Mouse (Mus musculus): ENCODE results near the gene Islr2.
A peak's percentile ranks its signal among the peaks of the same experiment; 100 is the strongest.

Gene Islr2

DNA sequence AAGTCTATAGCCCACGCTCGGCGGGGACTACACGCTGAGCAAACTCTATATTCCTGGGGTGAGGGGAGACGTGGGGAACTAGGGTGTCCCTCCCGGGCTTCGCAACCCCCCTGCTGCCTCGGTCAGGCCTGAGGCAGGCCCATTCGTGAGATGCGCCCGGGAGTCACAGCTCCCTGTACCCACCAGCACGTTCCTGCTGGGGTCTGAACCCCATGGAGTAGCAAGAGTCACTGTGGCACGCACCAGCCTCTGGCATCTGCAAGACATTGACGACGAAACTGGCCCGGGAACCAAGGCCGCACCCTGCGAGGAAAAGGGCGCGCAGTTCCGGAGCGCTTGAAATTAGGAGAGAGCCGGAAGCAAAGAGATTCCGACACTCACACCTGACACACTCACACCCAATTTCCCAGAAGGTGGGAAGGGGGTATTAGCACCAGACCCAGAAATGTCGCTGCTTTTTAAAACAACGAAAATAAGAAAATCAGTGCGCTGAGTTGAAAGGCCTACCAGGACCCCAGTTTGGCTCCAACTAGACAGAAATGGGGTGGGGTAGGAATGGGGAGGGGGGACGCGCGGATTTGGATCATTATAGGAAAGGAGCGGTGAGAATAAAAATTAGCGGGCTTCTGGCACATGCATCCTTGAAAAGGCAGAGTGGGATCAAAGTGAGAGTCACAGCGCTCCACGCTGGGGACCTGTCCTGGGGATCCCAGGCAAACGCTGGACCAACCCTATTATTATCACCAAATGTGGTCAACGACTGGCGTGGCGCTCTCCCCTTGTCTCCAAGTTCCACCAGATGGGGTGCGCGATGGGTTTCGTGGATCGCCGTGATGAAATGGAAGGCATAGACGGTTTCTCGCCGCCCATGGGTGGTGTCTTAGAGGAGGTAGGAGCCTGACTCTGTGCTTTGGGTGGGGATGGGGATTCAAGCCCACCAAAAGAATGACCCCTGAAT lies 7.2 kb downstream of the Islr2 start:
- peak in 1 of 2 experiments; percentile 42 for DNase-seq (ENCODE audit: low spot score in 2 of 2)

- no peak for DNase-seq (ENCODE audit: low spot score in 2 of 2)
Observed at GRCm38 (mm10) chr9:58196141-58196540, 8.0 kb downstream of the Islr2 start.

GRCm38 (mm10) chr9:58195671-58196070 lies 8.4 kb downstream of the Islr2 start:
- DNase-seq (ENCODE audit: low spot score in 2 of 2), result peak in 1 of 2 experiments; percentile 35

DNA sequence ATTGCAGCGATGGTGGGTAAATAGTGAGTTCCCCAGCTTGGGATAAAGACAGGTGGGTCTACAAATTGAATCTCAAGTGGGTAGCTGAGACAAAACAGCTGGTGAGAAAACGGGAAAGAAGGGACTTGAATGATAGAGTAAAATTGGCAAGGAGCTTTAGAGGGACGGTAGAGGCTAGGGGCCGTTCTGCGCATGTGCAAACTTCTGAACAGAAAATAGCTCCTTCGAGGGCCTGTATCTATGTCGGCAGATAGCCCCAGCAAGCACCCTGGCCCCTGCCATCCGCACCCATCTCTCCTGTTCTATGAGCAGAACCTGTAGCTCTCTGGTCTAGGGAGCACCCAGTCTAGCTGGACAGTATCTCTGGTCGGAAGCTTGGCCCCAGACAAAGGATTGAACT lies 9.9 kb downstream of the Islr2 start:
- DNase-seq (ENCODE audit: low spot score in 2 of 2), result no peak

GRCm38 (mm10) chr9:58184456-58184855 lies 19.7 kb downstream of the Islr2 start:
- DNase-seq (ENCODE audit: low spot score in 2 of 2), result no peak

GRCm38 (mm10) chr9:58179390-58179789 lies 24.7 kb downstream of the Islr2 start:
- no peak for DNase-seq (ENCODE audit: low spot score in 2 of 2)

DNA sequence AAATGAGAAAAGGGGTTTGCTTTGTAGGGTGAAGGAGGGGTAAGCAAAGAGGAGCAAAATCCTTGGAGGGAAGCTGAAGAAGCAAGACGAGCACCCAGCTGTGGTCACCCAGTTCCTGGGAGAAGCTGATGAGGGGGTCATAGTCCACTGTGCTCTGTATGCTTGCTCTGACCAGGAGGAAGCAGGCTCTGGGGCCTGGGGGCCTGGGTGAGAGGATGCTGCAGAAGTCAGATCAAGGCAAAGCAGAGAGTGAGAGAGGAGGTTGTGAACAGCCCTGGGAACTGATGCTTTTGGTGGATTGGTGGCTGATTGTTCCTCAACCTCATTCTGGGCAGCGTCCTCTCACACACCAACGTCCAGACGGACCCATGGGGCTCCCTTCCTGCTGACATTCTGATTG lies 27.0 kb downstream of the Islr2 start:
- DNase-seq (ENCODE audit: low spot score in 2 of 2), result no peak

GRCm38 (mm10) chr9:58175745-58176487 lies 28.2 kb downstream of the Islr2 start:
- peak; percentile 60 to 85 for DNase-seq (ENCODE audit: low spot score in 2 of 2)

GRCm38 (mm10) chr9:58174818-58175251 lies 29.3 kb downstream of the Islr2 start:
- DNase-seq (ENCODE audit: low spot score in 2 of 2), result no peak

DNA sequence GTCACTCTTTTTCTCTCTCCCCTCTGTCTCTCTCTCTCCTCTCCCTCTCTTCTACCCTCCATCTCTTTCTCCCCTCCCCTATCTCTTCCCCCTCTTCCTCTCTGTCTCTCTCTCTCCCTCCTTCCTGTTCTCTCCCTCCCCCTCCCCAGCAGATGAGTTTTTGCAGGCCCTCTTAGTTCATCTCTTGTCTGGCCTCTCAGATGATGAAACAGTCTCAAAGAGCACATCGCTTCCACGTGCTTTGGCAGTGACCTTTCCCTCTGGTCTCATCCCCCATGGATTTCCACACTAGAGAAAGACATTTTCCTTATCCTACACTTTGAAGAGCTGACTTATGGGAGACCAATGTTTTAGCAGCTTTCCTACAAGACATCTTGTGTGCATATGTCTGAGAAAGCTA lies 31.3 kb downstream of the Islr2 start:
- no peak for DNase-seq (ENCODE audit: low spot score in 2 of 2)

DNA sequence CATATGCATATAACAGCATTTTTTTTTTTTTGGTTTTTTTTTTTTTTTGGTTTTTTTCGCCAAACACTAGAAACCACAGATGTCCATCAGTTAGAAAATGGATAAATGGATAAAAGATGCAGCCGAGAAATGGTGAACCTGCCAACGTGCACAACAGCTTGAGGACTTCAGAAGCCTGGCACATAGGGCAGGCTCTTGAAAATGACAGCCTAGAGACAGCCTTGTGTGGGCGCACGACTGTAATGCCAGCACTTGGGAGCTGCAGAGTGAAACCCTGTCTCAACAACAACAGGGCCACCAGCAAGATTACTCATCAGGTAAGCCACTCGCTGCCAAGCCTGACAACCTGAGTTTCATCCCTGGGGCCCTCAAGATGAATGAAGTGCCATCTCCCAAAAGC lies 34.7 kb downstream of the Islr2 start:
- no peak for DNase-seq (ENCODE audit: low spot score in 2 of 2)

DNA sequence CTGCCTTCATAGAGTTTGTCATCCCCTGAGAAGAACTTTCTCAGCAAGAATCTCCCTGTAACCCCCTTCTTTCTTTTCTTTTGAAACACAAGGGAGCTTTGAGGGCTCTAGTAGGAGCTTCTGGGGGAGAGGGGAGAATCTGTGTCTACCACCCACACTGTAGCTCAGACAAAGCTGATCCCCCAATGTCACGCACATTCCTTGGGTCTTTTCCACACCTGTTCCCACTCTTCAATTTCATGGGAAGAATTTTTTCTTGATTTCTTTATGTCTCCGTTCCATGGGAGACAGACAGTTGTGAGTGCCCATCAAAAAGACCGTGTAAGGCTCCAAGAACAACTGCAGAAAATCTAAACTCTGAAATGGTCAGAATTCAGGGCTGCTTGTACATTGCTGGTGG lies 35.2 kb downstream of the Islr2 start:
- no peak for DNase-seq (ENCODE audit: low spot score in 2 of 2)

GRCm38 (mm10) chr9:58165779-58166178 lies 38.3 kb downstream of the Islr2 start:
- DNase-seq (ENCODE audit: low spot score in 2 of 2), result no peak

- no peak for DNase-seq (ENCODE audit: low spot score in 2 of 2)
Observed at GRCm38 (mm10) chr9:58163146-58163545, 41.0 kb downstream of the Islr2 start.

GRCm38 (mm10) chr9:58162173-58162572 lies 41.9 kb downstream of the Islr2 start:
- DNase-seq (ENCODE audit: low spot score in 2 of 2), result no peak

DNA sequence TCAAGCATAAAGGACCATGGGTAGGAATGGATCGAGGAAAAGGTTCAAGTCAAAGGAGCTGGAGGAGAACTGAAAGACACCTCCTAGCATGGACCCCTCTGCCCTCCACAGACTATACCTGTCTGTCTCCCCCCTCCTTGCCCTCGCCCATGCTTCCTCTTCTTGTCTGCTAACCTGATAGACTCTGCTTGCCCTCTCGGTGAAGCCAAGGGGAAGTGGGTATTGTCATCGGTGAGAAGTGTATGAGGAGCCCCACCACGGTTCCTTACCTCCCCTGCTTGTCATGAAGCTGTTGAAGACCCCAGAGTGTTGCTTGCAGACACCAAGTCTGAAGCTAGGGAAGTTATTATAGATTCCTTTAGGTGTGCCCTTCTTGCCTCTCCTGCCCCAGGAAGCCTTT lies 43.8 kb downstream of the Islr2 start:
- no peak for DNase-seq (ENCODE audit: low spot score in 2 of 2)

- peak; percentile 45 to 58 for DNase-seq (ENCODE audit: low spot score in 2 of 2)
Observed at GRCm38 (mm10) chr9:58159855-58160254, 44.3 kb downstream of the Islr2 start.

DNA sequence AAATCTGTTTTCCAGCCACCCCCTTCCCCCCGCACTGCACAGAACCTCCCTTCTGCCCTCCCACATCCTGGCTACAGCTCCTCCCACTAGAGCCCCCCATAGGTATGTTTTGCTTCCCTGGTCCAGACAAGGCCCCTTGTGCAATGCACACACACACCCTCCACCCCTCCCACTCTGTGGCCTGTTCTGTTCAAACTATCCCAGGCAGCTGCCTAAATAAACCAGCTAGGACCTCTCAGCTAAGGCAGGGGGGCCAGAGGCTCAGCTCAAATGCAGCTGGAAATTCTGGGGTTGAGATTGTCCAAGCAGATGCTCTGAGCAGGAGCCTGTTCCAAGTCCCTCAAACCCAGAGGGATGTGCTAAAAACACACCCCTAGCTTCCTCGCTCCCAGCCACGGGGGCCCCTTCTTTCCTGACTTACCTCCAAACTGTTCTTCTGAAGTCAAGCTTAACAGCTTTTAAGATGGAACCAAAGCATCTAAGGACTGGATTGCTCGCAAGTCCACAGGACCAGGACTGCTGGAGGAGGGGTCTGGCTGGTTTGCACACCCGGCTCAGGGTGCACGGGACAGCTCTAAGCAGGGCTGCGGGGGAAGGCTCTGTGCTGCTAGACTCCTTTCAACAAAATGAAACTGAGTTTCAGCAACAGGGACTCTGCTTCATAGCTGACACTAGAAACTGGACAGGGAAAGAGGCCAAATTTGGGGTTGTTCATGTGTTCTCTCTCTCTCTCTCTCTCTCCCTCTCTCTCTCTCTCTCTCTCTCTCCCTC lies 45.4 kb downstream of the Islr2 start:
- no peak for DNase-seq (ENCODE audit: low spot score in 2 of 2)

DNA sequence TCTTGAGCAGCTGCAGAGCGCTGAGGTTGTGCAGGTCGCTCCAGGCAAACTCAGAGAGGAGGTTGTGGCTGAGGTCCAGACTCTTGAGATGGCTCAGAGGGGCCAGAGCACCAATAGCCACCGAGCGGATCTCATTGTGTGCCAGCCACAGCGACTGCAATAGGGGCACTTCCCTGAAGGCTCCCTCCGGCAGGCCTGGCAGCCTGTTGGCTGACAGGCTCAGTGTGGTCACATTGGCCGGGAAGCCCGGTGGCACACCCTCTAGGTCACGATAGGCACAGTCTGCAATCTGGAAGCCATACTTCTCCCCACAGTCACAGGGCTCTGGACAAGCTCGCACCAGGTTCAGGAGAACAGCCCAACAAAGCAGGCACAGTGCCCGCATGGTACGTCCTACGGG lies 46.3 kb downstream of the Islr2 start:
- no peak for DNase-seq (ENCODE audit: low spot score in 2 of 2)

GRCm38 (mm10) chr9:58156819-58157560 lies 47.1 kb downstream of the Islr2 start:
- no peak for DNase-seq (ENCODE audit: low spot score in 2 of 2)

DNA sequence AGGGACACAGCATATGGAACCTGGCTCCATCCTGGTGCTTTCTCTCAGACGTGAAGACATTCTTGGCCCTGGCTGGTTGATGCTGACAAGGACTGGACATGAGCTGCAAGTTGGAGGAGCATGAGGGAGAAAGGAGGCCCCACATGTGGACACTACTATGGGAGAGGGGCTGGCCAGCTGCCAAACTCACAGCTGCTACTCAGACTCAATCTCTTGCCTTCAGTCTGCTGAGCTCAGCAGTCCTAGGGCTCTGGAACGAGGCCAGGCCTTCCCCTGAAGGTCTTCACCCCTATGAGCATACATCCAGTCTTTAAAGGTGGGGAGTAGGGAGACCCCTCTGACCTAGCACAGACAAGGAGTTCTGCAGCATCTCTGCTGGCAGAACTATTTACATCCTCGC lies 48.8 kb downstream of the Islr2 start:
- peak; percentile 66 to 74 for DNase-seq (ENCODE audit: low spot score in 2 of 2)
